Mouse (Mus musculus) E14TG2a.4 (cell line): ENCODE data around the gene Ncbp3.

ENCODE experiments used
- CTCF ChIP-seq: conservative IDR thresholded peaks from 2 replicates; pipeline ENCODE4 v1.5.1; 2014; ENCODE audit warnings: low read length
- NANOG ChIP-seq: IDR thresholded peaks from 2 replicates; pipeline ENCODE4 v1.6.1; 2014; ENCODE audit warnings: borderline replicate concordance, low read length, mixed read lengths
- POU5F1 ChIP-seq: IDR thresholded peaks from 2 replicates; pipeline ENCODE4 v1.6.1; 2014; ENCODE audit warnings: low read length, borderline replicate concordance

- TF ChIP-seq CTCF (peak; percentile 41; the same call in 1 of the 2 replicates), POU5F1 (no peak), NANOG (no peak)
Observed at GRCm38 (mm10) chr11:73131020-73131419, 83.4 kb downstream of the Ncbp3 start.
